Mouse (Mus musculus) liver, embryonic 11.5 days (tissue): ENCODE data around the gene Pla2g4d. TPM values are rescaled to one million over a fixed set of nuclear protein-coding genes. Genes with fewer than 3 reads are reported as not detected.

Experiments
- ATAC-seq: fragments of 200-750 bp; cut with Nextera tagmentation; replicated peaks from 2 replicates; pipeline ENCODE4 v1.8.0; 2017; ENCODE audit warnings: moderate number of reproducible peaks, mild to moderate bottlenecking, moderate TSS enrichment, moderate library complexity; ENCODE audit not compliant: low FRiP score
- DNase-seq: peaks from one replicate; pipeline ENCODE4 v3.0.0-alpha.2; 2017; ENCODE audit warnings: low spot score
- H3K27ac ChIP-seq: fragments of 300-500 bp; sonication (generic); 2 replicates; pipeline ENCODE4 v1.5.1; 2014; ENCODE audit warnings: mild to moderate bottlenecking, low read depth, low read length, control low read depth
- H3K27me3 ChIP-seq: fragments of 300-500 bp; sonication (generic); replicated peaks from 2 replicates; pipeline ENCODE4 v1.6.1; 2014; ENCODE audit warnings: low read length, mixed read lengths; ENCODE audit not compliant: control insufficient read depth, insufficient read depth
- H3K36me3 ChIP-seq: fragments of 300-500 bp; sonication (generic); 2 replicates; pipeline ENCODE4 v1.6.1; 2014; ENCODE audit warnings: mild to moderate bottlenecking, low read length, moderate library complexity, mixed read lengths; ENCODE audit not compliant: control insufficient read depth, insufficient read depth
- H3K4me1 ChIP-seq: fragments of 300-500 bp; sonication (generic); replicated peaks from 2 replicates; pipeline ENCODE4 v1.6.1; 2014; ENCODE audit warnings: low read length, mixed read lengths; ENCODE audit not compliant: control insufficient read depth, insufficient read depth
- H3K4me2 ChIP-seq: fragments of 300-500 bp; sonication (generic); 2 replicates; pipeline ENCODE4 v1.6.1; 2014; ENCODE audit warnings: mild to moderate bottlenecking, control low read depth, moderate library complexity
- H3K4me3 ChIP-seq: fragments of 300-500 bp; sonication (generic); 2 replicates; pipeline ENCODE4 v1.5.1; 2014; ENCODE audit warnings: low read depth, low read length, control low read depth
- H3K9ac ChIP-seq: fragments of 300-500 bp; sonication (generic); 2 replicates; pipeline ENCODE4 v1.6.1; 2014; ENCODE audit warnings: low read depth, low read length, control low read depth
- H3K9me3 ChIP-seq: fragments of 300-500 bp; sonication (generic); 2 replicates; pipeline ENCODE4 v1.6.1; 2016; ENCODE audit warnings: low read length, inconsistent platforms, mixed read lengths; ENCODE audit not compliant: control insufficient read depth
- WGBS: fragments of 180-500 bp; shearing (Covaris S2); extraction: QIAGEN DNeasy Blood & Tissue Kit; methylation state at CpG from one replicate; pipeline ENCODE4 v1.1.7; 2014; 5-methylcytosine and 5-hydroxymethylcytosine counted together
- polyA plus RNA-seq: library from polyadenylated mRNA; unstranded; fragments of >200 nt; fragmentation: Nextera tagmentation; extraction: Ambion mirVana; gene quantifications from 2 replicates; pipeline ENCODE4 v1.2.1, GENCODE M21; 2014

Pla2g4d gene
- polyA plus RNA-seq, 1 experiment from 2014 or later, result not detected

DNA sequence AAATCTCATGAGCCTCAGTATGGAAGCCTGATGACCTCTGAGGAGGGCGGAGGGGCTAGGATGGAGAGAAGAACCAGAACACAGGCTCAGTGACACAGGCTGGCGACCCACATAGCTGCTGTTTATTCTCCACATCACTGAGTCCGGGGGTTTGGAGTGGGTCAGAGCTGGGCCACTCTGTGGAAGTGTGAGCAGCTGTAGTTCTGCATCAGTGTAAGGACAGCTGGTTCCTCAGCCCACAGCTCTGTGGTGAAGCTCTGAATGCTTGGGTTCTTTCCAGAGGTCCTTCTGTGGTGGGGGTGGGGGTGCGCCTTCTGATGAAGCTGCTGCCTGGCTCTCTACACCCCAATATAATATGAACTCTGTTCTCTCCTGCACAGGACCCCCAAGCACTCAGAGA, 10.9 kb upstream of the Pla2g4d start:
- no peak overlapping the region for H3K27ac ChIP-seq
- no peaks in the 10 kb centered on the region for H3K36me3 ChIP-seq
- H3K4me1 ChIP-seq, result no peaks in the 10 kb centered on the region
- DNase-seq, result no peak
- H3K9me3 ChIP-seq, result no peaks in the 10 kb centered on the region
- WGBS, result 75% methylated on average over 4 of the region's 4 CpGs
- ATAC-seq, result no peak
- H3K9ac ChIP-seq, result no peak overlapping the region
- no peaks in the 10 kb centered on the region for H3K27me3 ChIP-seq
- no peak overlapping the region for H3K4me3 ChIP-seq
- no peak overlapping the region for H3K4me2 ChIP-seq

DNA sequence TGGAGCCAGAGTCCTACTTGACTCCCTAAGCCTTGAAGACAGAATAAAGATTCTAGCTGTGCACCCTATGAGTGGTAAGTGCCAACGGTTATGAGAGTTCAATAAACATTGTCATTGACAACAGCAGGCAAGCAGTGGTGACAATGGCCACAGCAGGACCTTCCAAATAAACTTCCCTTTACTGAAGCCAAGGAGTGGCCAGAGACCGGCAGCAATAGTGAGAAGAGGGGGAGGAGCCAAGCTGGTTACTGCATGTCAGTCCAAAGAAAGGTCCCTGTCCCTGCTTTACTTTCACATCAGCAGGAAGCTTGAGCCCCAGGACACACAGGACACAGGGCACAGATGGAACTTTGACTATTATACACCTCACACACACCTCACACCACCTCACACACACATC, 7.2 kb upstream of the Pla2g4d start:
- 22% methylated on average over 2 of the region's 2 CpGs for WGBS
- DNase-seq (no peak), ATAC-seq (no peak)
- Histone ChIP-seq H3K4me3 (no peak overlapping the region), H3K9me3 (no peaks in the 10 kb centered on the region), H3K27ac (no peak overlapping the region), H3K9ac (no peak overlapping the region), H3K4me2 (no peak overlapping the region), H3K36me3 (no peaks in the 10 kb centered on the region), H3K27me3 (no peaks in the 10 kb centered on the region), H3K4me1 (no peaks in the 10 kb centered on the region)

DNA sequence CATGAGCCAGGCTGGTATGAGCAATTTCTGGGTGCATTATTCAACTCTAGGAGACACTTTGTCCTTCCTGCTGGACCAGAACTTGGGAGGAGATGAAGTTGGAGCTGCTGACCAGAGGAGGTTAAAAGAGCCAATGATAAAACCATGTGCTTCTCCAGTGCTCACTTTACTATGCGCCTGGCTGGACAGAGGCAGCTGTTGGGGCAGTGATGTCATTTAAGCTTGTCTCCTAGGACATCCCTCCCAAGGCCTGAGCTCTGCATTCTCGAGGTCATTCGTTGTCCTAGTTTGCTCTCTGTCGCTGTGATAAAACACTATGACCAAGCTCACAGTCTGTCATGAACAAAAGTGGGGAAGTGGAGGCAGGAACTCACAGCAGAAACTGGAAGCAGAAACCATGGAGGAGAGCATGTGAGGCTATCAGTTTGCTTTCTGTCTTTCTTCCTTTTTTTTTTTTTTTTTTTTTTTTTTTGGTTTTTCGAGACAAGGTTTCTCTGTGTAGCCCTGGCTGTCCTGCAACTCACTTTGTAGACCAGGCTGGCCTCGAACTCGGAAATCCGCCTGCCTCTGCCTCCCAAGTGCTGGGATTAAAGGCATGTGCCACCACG, 2.6 kb upstream of the Pla2g4d start:
- ATAC-seq (no peak), DNase-seq (no peak)
- no peak overlapping the region for H3K27ac ChIP-seq
- no peaks in the 10 kb centered on the region for H3K4me1 ChIP-seq
- no peak overlapping the region for H3K4me2 ChIP-seq
- H3K36me3 ChIP-seq, result no peaks in the 10 kb centered on the region
- no peak overlapping the region for H3K4me3 ChIP-seq
- H3K27me3 ChIP-seq, result no peaks in the 10 kb centered on the region
- no peaks in the 10 kb centered on the region for H3K9me3 ChIP-seq
- WGBS, result 79% methylated on average over 8 of the region's 9 CpGs
- H3K9ac ChIP-seq, result no peak overlapping the region

DNA sequence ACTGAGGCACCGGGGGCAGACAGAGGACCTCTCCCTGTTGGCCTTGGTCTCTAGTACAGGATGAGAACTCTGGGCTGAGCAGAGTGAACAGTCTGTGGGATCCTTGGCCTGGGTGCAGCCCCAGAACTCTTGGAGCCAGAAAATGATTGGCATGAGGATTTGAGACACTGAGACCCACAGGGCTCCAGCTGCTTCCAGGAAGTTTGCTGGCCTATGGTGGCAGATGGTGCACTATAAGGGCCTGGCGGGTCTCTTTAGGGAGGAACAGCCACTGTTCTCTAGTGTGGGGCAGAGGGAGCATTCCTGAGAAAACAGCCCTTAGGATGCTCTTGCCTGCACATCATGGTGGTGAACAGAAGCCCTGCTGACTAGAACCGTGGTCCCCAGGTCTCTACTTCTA, 596 bp downstream of the Pla2g4d start:
- H3K27ac ChIP-seq, result no peak overlapping the region
- no peak for DNase-seq
- H3K4me3 ChIP-seq, result no peak overlapping the region
- no peaks in the 10 kb centered on the region for H3K36me3 ChIP-seq
- H3K27me3 ChIP-seq, result no peaks in the 10 kb centered on the region
- no peak overlapping the region for H3K9ac ChIP-seq
- no peaks in the 10 kb centered on the region for H3K9me3 ChIP-seq
- WGBS, result 73% methylated on average over 3 of the region's 3 CpGs
- no peak for ATAC-seq
- no peak overlapping the region for H3K4me2 ChIP-seq
- H3K4me1 ChIP-seq, result no peaks in the 10 kb centered on the region

DNA sequence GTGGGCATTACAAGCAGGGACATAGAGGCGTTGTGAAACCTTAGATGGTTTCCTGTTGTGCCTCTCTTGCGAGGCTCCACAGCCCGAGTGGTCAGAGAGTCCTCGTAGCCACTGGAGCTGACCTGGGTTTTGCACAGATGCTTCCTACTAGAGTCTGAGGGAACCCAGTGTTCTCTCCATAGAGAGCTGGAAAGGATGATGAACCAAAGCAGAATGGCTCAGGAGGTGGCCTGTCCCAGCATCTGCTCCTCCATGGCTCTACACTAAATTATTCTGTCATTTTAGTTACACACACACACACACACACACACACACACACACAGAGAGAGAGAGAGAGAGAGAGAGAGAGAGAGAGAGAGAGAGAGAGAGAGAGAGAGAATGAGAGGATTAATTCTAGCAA, 3.4 kb downstream of the Pla2g4d start:
- Histone ChIP-seq H3K4me3 (no peak overlapping the region), H3K27ac (no peak overlapping the region), H3K27me3 (no peaks in the 10 kb centered on the region), H3K9me3 (no peaks in the 10 kb centered on the region), H3K36me3 (no peaks in the 10 kb centered on the region), H3K4me1 (no peaks in the 10 kb centered on the region), H3K9ac (no peak overlapping the region), H3K4me2 (no peak overlapping the region)
- ATAC-seq (no peak), DNase-seq (no peak)
- WGBS, result 62% methylated on average over 4 of the region's 4 CpGs

DNA sequence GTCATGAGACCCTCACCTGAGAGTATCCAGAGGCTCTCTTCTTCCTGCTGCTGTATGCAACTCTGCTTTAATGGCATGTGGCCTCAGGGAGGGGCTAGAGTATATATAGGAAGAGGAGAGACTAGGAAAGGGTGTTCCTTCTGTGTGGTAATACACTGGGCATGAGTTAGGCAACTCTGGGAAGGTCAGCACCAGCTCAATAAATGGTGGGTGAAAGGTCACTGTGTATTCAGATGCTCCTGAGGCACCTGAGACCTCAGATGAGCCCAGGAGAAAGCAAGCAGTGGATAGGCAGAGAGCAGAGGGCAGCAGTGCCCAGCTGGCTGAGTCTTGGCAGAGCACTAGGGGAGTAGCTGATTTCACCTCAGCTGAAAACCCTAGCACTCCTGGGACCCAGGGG, 4.3 kb downstream of the Pla2g4d start:
- Histone ChIP-seq H3K36me3 (no peaks in the 10 kb centered on the region), H3K4me2 (no peak overlapping the region), H3K27ac (no peak overlapping the region), H3K9me3 (no peaks in the 10 kb centered on the region), H3K4me3 (no peak overlapping the region), H3K27me3 (no peaks in the 10 kb centered on the region), H3K9ac (no peak overlapping the region), H3K4me1 (no peaks in the 10 kb centered on the region)
- DNase-seq (no peak), ATAC-seq (no peak)

DNA sequence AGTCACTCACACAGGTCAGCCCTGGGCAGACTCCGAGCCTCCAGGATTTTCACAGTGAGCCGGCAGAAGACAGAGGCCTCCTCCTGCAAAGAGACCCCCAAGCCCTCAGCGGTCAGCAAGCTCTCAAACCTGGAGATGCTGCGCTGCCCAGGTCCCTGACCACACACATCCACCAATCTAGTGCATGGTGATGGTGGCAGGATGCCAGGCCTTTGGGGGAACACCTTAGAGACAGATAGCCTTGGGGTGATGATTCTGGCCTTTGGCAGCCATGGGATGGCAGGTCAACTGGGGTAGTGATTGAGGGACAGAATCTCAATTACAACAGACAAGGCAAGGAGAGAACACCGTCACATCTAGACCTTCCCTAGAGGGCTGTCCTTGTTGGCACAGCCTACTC, 4.9 kb downstream of the Pla2g4d start:
- H3K9me3 ChIP-seq, result no peaks in the 10 kb centered on the region
- ATAC-seq (no peak), DNase-seq (no peak)
- no peak overlapping the region for H3K9ac ChIP-seq
- H3K4me1 ChIP-seq, result no peaks in the 10 kb centered on the region
- H3K4me2 ChIP-seq, result no peak overlapping the region
- WGBS, result 72% methylated on average over 5 of the region's 5 CpGs
- H3K27me3 ChIP-seq, result no peaks in the 10 kb centered on the region
- no peak overlapping the region for H3K27ac ChIP-seq
- no peaks in the 10 kb centered on the region for H3K36me3 ChIP-seq
- no peak overlapping the region for H3K4me3 ChIP-seq

DNA sequence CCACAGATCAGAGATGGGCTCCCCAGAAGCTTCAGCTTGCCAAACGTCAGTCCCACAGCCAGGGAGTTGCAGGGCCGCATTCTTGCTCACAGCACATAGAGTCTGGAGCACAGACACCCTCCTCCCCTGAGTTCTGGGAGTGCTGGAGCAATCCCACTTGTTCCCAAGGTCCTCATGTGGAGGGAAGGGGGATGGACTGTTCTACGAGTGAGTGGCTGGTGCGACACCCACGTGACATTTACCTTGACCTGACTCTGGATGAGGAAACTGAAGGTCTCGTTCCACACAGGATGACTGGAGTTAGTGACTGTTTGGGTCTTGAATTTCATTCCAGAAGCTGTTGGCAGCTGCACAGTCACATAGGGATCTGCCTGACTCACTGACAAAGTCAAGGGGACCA, 5.4 kb downstream of the Pla2g4d start:
- Histone ChIP-seq H3K27ac (no peak overlapping the region), H3K9ac (no peak overlapping the region), H3K27me3 (no peaks in the 10 kb centered on the region), H3K4me3 (no peak overlapping the region), H3K4me1 (no peaks in the 10 kb centered on the region), H3K4me2 (no peak overlapping the region), H3K36me3 (no peaks in the 10 kb centered on the region), H3K9me3 (no peaks in the 10 kb centered on the region)
- no peak for ATAC-seq
- 48% methylated on average over 6 of the region's 6 CpGs for WGBS
- DNase-seq, result no peak

DNA sequence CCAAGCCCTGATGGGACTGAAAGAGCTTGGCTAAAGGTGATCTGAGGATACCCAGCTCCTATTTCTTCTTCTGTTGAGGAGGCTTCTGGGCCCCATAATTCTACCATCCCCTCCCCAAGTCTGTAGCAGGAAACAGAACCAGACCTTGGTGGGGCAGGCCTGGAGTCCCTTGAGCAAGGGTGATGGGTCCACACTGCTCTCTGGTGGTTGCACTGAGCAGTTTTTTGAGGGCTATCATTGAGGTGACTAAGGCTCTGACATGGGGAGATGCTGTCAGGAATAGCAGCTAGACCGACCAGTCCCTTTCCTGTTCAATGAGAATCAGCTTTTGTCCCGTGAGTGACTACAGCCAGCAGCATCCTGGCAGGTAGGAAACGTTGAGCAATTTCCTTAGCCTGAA, 7.8 kb downstream of the Pla2g4d start:
- WGBS, result 52% methylated on average over 3 of the region's 3 CpGs
- no peak overlapping the region for H3K4me3 ChIP-seq
- no peak overlapping the region for H3K4me2 ChIP-seq
- no peaks in the 10 kb centered on the region for H3K27me3 ChIP-seq
- no peaks in the 10 kb centered on the region for H3K4me1 ChIP-seq
- ATAC-seq (no peak), DNase-seq (no peak)
- H3K36me3 ChIP-seq, result no peaks in the 10 kb centered on the region
- H3K27ac ChIP-seq, result no peak overlapping the region
- no peak overlapping the region for H3K9ac ChIP-seq
- H3K9me3 ChIP-seq, result no peaks in the 10 kb centered on the region
